Mouse (Mus musculus) liver, embryonic 15.5 days (tissue): Measurements from ENCODE around the gene Setd1b. TPM values are rescaled to one million over a fixed set of nuclear protein-coding genes. Genes with fewer than 3 reads are reported as not detected.

Source experiments
- polyA plus RNA-seq: library from polyadenylated mRNA; unstranded; fragments of >200 nt; fragmentation: Nextera tagmentation; extraction: Ambion mirVana; gene quantifications from 2 replicates; pipeline ENCODE4 v1.2.1, GENCODE M21; 2015

The Setd1b gene
- polyA plus RNA-seq, 1 experiment from 2014 or later = 3.9 TPM

Other genes with a start within 250 kb of the Setd1b start
- gene Kdm2b, start 152.4 kb upstream of the Setd1b start, polyA plus RNA-seq = 15.0 and 15.6 TPM in 2 replicates
- 7.8 and 8.3 TPM in 2 replicates for gene Orai1, start 127.1 kb upstream of the Setd1b start, polyA plus RNA-seq
- not detected in 2 replicates for gene Morn3, start 95.2 kb upstream of the Setd1b start, polyA plus RNA-seq
- 25.8 and 27.0 TPM in 2 replicates for gene Tmem120b, start 73.8 kb upstream of the Setd1b start, polyA plus RNA-seq
- 1.7 and 2.1 TPM in 2 replicates for gene Rhof, start 9.5 kb upstream of the Setd1b start, polyA plus RNA-seq
- gene Psmd9, start 27.2 kb downstream of the Setd1b start, polyA plus RNA-seq = 70.1 and 77.2 TPM in 2 replicates
- 61.7 and 87.5 TPM in 2 replicates for gene Hpd, start 40.5 kb downstream of the Setd1b start, polyA plus RNA-seq
- 0.14 TPM in 1 of 2 replicates, not detected in the other for gene Wdr66, start 109.9 kb downstream of the Setd1b start, polyA plus RNA-seq
- 5.6 and 5.9 TPM in 2 replicates for gene Bcl7a, start 201.6 kb downstream of the Setd1b start, polyA plus RNA-seq